7 mouse cellular contexts compared by ENCODE assay signal in the genomic region with DNA sequence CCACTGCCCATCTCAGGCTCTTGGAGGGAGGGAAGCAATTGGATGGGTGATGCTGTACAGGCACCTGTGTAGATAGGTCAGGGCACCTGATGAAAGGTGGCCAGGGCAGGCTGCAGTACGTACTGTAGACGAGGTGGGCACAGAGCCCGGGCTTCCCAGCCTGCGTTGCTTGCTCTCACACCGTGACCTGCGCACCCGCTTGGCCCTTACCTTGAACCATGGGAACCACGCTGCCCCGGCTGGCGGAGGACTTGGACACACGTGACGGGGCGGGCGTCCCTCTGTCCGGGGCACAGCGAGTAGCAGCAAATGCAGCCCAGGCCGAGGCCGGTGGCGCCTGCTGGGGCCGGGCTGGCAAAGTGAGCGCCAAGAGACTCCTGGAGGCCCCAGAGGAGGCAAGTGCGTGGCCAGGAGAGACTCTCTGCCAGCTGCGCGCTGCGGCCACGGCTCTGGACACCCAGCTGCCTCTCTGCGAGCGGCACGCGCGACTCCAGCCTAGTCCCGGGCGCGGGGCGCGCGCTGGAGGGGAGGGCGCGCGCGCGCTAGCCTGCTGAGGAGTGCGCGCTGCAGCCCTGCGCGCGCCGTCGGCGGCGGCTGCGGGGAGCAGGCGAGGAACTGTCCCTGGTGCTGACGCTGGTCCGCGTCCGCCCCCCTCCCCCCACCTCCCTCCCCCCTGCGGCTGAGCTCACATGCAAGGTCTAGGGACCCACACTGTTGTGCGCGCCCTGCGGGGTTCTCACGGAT. TPM values are rescaled to one million over a fixed set of nuclear protein-coding genes. Genes with fewer than 3 reads are reported as not detected.
DNase-seq lines count a peak whose midpoint lies in the region; ATAC-seq and TF ChIP-seq lines count a peak whose summit lies in the region.

A gene (minus strand): TSS at position 542 of the 744 bp plus-strand sequence.

- peaks cover 6% of the 10 kb centered on the region for H3K4me1 ChIP-seq in embryonic facial prominence, embryonic 14.5 days (ENCODE audit: control insufficient read depth, insufficient read depth, low read length)
- H3K4me1 ChIP-seq in hindbrain, embryonic 14.5 days (replicated peaks; ENCODE audit: control insufficient read depth, insufficient read depth, low read length): peaks cover 6% of the 10 kb centered on the region; the same call in 1 of the 2 replicates
- H3K4me1 ChIP-seq in midbrain, embryonic 12.5 days: peaks cover 9% of the 10 kb centered on the region
- no peaks in the 10 kb centered on the region for H3K4me1 ChIP-seq in stomach, postnatal 0 days (replicated peaks; ENCODE audit: control insufficient read depth, insufficient read depth)

- no peak for TF ChIP-seq EP300 in stomach, postnatal 0 days (optimal IDR thresholded peaks at IDR 0.05)

- H3K9ac ChIP-seq in embryonic facial prominence, embryonic 14.5 days (ENCODE audit: low read depth, low read length): peak within 1 kb of the TSS; percentile 25; the same call in 1 of the 2 replicates
- peak within 1 kb of the TSS; percentile 68 for H3K9ac ChIP-seq in hindbrain, embryonic 14.5 days
- H3K9ac ChIP-seq in midbrain, embryonic 12.5 days (replicated peaks): peak within 1 kb of the TSS; percentile 21; the same call in 1 of the 2 replicates
- H3K9ac ChIP-seq in stomach, postnatal 0 days (ENCODE audit: low read length): no peak within 1 kb of the TSS

- DNase-seq in Muller cell, postnatal 12 days (ENCODE audit: inconsistent ontology term): peak; percentile 69
- peak; percentile 58 for DNase-seq in adrenal gland, postnatal 25 days
- peak; percentile 79 for DNase-seq in embryonic facial prominence, embryonic 14.5 days (ENCODE audit: low spot score)
- DNase-seq in hindbrain, embryonic 14.5 days (ENCODE audit: low spot score): peak; percentile 77
- DNase-seq in left cerebral cortex, adult 2 months (ENCODE audit: extremely low spot score in 1 of 2, low spot score in 2 of 2): peak; percentile 55 to 61
- peak; percentile 52 for DNase-seq in stomach, postnatal 0 days (ENCODE audit: low spot score)

- H3K4me3 ChIP-seq in embryonic facial prominence, embryonic 14.5 days (ENCODE audit: low read depth, low read length): peak within 1 kb of the TSS; percentile 40
- H3K4me3 ChIP-seq in hindbrain, embryonic 14.5 days (replicated peaks; ENCODE audit: low read length): peak within 1 kb of the TSS; percentile 45
- H3K4me3 ChIP-seq in left cerebral cortex, adult 2 months: peak within 1 kb of the TSS; percentile 68
- H3K4me3 ChIP-seq in midbrain, embryonic 12.5 days: peak within 1 kb of the TSS; percentile 41
- H3K4me3 ChIP-seq in stomach, postnatal 0 days (ENCODE audit: low read depth, low read length): peak within 1 kb of the TSS; percentile 23

- peaks cover 19% of the 10 kb centered on the region for H3K27me3 ChIP-seq in embryonic facial prominence, embryonic 14.5 days (replicated peaks; ENCODE audit: control insufficient read depth, insufficient read depth, low read length)
- H3K27me3 ChIP-seq in hindbrain, embryonic 14.5 days (ENCODE audit: control insufficient read depth, insufficient read depth, low read length): peaks cover 15% of the 10 kb centered on the region
- H3K27me3 ChIP-seq in midbrain, embryonic 12.5 days: peaks cover 50% of the 10 kb centered on the region
- no peaks in the 10 kb centered on the region for H3K27me3 ChIP-seq in stomach, postnatal 0 days (ENCODE audit: control insufficient read depth, insufficient read depth, low read length)

- TF ChIP-seq CTCF in left cerebral cortex, adult 2 months (IDR thresholded peaks at IDR 0.05): no peak
- TF ChIP-seq CTCF in stomach, postnatal 0 days (IDR thresholded peaks at IDR 0.05; ENCODE audit: low read depth): no peak

- no peaks in the 10 kb centered on the region for H3K36me3 ChIP-seq in embryonic facial prominence, embryonic 14.5 days (ENCODE audit: control insufficient read depth, insufficient read depth, low read length)
- H3K36me3 ChIP-seq in hindbrain, embryonic 14.5 days (replicated peaks; ENCODE audit: control insufficient read depth, insufficient read depth): no peaks in the 10 kb centered on the region
- H3K36me3 ChIP-seq in midbrain, embryonic 12.5 days: no peaks in the 10 kb centered on the region
- H3K36me3 ChIP-seq in stomach, postnatal 0 days (ENCODE audit: control insufficient read depth, insufficient read depth, low read length): no peaks in the 10 kb centered on the region

- intact Hi-C loops in left cerebral cortex, adult 2 months (cut with DNase I): loop anchor here (1.0 to 5.0 kb wide), 2 partner anchors 23 to 90 kb away; a partner anchor contains a TSS

- H3K27ac ChIP-seq in embryonic facial prominence, embryonic 14.5 days (replicated peaks; ENCODE audit: low read depth, low read length): no peak within 1 kb of the TSS
- no peak within 1 kb of the TSS for H3K27ac ChIP-seq in hindbrain, embryonic 14.5 days
- peak within 1 kb of the TSS; percentile 90 for H3K27ac ChIP-seq in left cerebral cortex, adult 2 months
- H3K27ac ChIP-seq in midbrain, embryonic 12.5 days (replicated peaks): no peak within 1 kb of the TSS
- H3K27ac ChIP-seq in stomach, postnatal 0 days (replicated peaks): no peak within 1 kb of the TSS

- H3K4me2 ChIP-seq in embryonic facial prominence, embryonic 14.5 days (ENCODE audit: low read depth, low read length): peak within 1 kb of the TSS; percentile 82
- H3K4me2 ChIP-seq in hindbrain, embryonic 14.5 days (replicated peaks): peak within 1 kb of the TSS; percentile 87
- peak within 1 kb of the TSS; percentile 72 for H3K4me2 ChIP-seq in midbrain, embryonic 12.5 days (replicated peaks)
- H3K4me2 ChIP-seq in stomach, postnatal 0 days (replicated peaks; ENCODE audit: low read depth): peak within 1 kb of the TSS; percentile 55

- peak; percentile 84 for ATAC-seq in embryonic facial prominence, embryonic 14.5 days (ENCODE audit: low read depth)
- peak; percentile 70 for ATAC-seq in hindbrain, embryonic 14.5 days (ENCODE audit: low FRiP score)
- ATAC-seq in midbrain, embryonic 12.5 days (ENCODE audit: low FRiP score, low read depth): no peak
- ATAC-seq in stomach, postnatal 0 days (ENCODE audit: low FRiP score, low TSS enrichment): peak; percentile 51; the same call in 1 of the 2 replicates

- 1% methylated on average over 30 of the region's 62 CpGs for WGBS in embryonic facial prominence, embryonic 14.5 days
- WGBS in hindbrain, embryonic 14.5 days: 2% methylated on average over 49 of the region's 62 CpGs
- 1% methylated on average over 46 of the region's 62 CpGs for WGBS in midbrain, embryonic 12.5 days
- WGBS in stomach, postnatal 0 days: 3% methylated on average over 44 of the region's 62 CpGs

- no peaks in the 10 kb centered on the region for H3K9me3 ChIP-seq in embryonic facial prominence, embryonic 14.5 days (ENCODE audit: control insufficient read depth, low read length)
- H3K9me3 ChIP-seq in hindbrain, embryonic 14.5 days (ENCODE audit: control insufficient read depth, low read length): no peaks in the 10 kb centered on the region
- no peaks in the 10 kb centered on the region for H3K9me3 ChIP-seq in midbrain, embryonic 12.5 days
- H3K9me3 ChIP-seq in stomach, postnatal 0 days (ENCODE audit: control insufficient read depth, low read length): no peaks in the 10 kb centered on the region

RNA-seq across cellular contexts. Expression of the gene that starts here (rescaled TPM):
- 1.6 and 2.3 TPM in 2 replicates for total RNA-seq in adrenal gland, postnatal 25 days (2021)
- 0.31 and 0.35 TPM in 2 replicates for polyA plus RNA-seq in embryonic facial prominence, embryonic 14.5 days (2014; fragmentation: Nextera tagmentation; extraction: Ambion mirVana)
- 7.9 and 9.4 TPM in 2 replicates for polyA plus RNA-seq in hindbrain, embryonic 14.5 days (2014; fragmentation: Nextera tagmentation; extraction: Ambion mirVana)
- total RNA-seq in left cerebral cortex, adult 2 months (2021): 100 to 1,000 TPM; 103 to 109 TPM
- polyA plus RNA-seq in midbrain, embryonic 12.5 days (2016; fragmentation: Nextera tagmentation; extraction: Ambion mirVana): 0.09 and 0.27 TPM in 2 replicates
- polyA plus RNA-seq in stomach, postnatal 0 days (2015; fragmentation: Nextera tagmentation; extraction: Ambion mirVana): 0.07 and 0.13 TPM in 2 replicates

Comparison
In these comparisons a context has a peak if more than half of its experiments do, and no peak if none do; other contexts are left out.
1. RNA of the gene that starts here (total RNA-seq): 103 to 109 TPM in left cerebral cortex, adult 2 months; 1.6 to 2.3 TPM in adrenal gland, postnatal 25 days; every median in the first group is over 10 times any median in the second.
2. Peak in DNase-seq, ATAC-seq, H3K4me3 ChIP-seq, H3K9ac ChIP-seq and H3K4me2 ChIP-seq in embryonic facial prominence, embryonic 14.5 days; RNA of the gene not detected or under 1 TPM.
3. Peak in DNase-seq, ATAC-seq, H3K4me3 ChIP-seq and H3K4me2 ChIP-seq in stomach, postnatal 0 days; RNA of the gene not detected or under 1 TPM.
4. Peak in every context shown above with its lines, with median percentiles within 50 percentile points of each other: DNase-seq, H3K4me2 ChIP-seq and H3K4me3 ChIP-seq.